Mouse (Mus musculus): ENCODE results near the gene Mvp. TPM values are rescaled to one million over a fixed set of nuclear protein-coding genes. Genes with fewer than 3 reads are reported as not detected.

Gene Mvp
- polyA plus RNA-seq, 1 experiment from 2014 or later: 2.8 TPM

- Histone ChIP-seq H3K36me3 (ENCODE audit: control insufficient read depth, insufficient read depth, low read length) (no peaks in the 10 kb centered on the region), H3K27ac (ENCODE audit: low read depth, low read length) (peak overlapping the region; percentile 47), H3K4me2 (peak overlapping the region; percentile 53), H3K4me3 (ENCODE audit: low read depth, low read length) (peak overlapping the region; percentile 23), H3K27me3 (ENCODE audit: control insufficient read depth, insufficient read depth, low read length) (peaks cover 22% of the 10 kb centered on the region), H3K9me3 (ENCODE audit: control insufficient read depth, low read length) (no peaks in the 10 kb centered on the region), H3K9ac (ENCODE audit: low read length) (peak overlapping the region; percentile 43; the same call in 1 of the 2 replicates), H3K4me1 (ENCODE audit: control insufficient read depth, insufficient read depth, low read length) (peaks cover 6% of the 10 kb centered on the region)
- ATAC-seq (ENCODE audit: low FRiP score) (peak; percentile 15; the same call in 1 of the 2 replicates), DNase-seq (ENCODE audit: low spot score, missing footprints) (peak; percentile 90)
- 5% methylated on average over 26 of the region's 26 CpGs for WGBS
Observed at GRCm38 (mm10) chr7:126950647-126951615, 63.5 kb downstream of the Mvp start.

GRCm38 (mm10) chr7:126949793-126950646 is 64.4 kb downstream of the Mvp start, which contains the start of gene Sez6l2:
Gene Sez6l2 (plus strand): TSS chr7:126950563.
- under 1% methylated on average over 42 of the region's 42 CpGs for WGBS
- H3K4me3 ChIP-seq (ENCODE audit: low read depth, low read length): peak within 1 kb of the TSS; percentile 23
- H3K9me3 ChIP-seq (ENCODE audit: control insufficient read depth, low read length): no peaks in the 10 kb centered on the region
- peaks cover 6% of the 10 kb centered on the region for H3K4me1 ChIP-seq (ENCODE audit: control insufficient read depth, insufficient read depth, low read length)
- no peaks in the 10 kb centered on the region for H3K36me3 ChIP-seq (ENCODE audit: control insufficient read depth, insufficient read depth, low read length)
- ATAC-seq (ENCODE audit: low FRiP score) (peak; percentile 87), DNase-seq (ENCODE audit: low spot score, missing footprints) (peak; percentile 99)
- H3K9ac ChIP-seq (ENCODE audit: low read length): peak within 1 kb of the TSS; percentile 43
- H3K27ac ChIP-seq (ENCODE audit: low read depth, low read length): peak within 1 kb of the TSS; percentile 47
- H3K4me2 ChIP-seq: peak within 1 kb of the TSS; percentile 53
- H3K27me3 ChIP-seq (ENCODE audit: control insufficient read depth, insufficient read depth, low read length): peaks cover 22% of the 10 kb centered on the region

DNA sequence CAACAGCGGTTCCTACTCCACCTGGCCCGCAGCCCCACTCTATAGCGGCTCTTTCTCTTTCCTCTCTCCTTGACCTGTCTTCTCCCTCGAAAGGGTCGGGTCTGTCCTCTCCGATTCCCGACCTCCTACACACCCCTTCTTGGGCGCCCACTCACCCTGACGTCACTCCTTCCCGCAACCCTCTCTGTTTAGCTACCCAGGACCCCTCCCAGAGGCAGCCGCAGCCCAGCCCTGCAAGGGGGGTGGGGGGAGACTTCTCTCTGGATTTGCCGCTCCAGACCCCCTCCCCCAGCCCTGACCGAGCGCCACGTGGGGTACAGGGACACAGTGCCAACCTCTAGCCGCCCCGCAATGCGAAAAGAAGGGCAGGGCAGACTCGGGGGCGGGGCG is 65.0 kb downstream of the Mvp start, which contains the start of gene Asphd1:
TSS of gene Asphd1 (minus strand) at position 180 of the 390 bp plus-strand sequence.
- no peak for DNase-seq (ENCODE audit: low spot score, missing footprints)

DNA sequence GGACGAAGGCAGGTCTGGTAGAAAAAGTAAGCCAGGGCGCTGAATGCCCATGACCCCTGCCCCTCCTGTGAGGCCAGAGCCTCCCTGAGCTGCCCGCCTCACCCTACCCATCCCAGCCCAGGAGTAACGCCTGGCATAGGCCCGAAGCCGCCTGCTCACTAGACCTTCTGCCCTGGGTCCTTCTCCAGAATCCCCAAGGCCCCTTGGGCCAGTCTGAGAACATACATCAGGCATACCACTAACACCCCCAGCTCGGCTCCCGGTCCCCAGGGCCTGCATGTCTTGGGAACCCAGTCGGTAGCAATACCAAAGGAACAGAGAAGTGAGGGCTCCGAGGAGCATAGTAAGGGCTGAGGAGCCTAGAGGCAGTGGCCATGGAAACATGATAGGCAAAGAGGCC is 65.8 kb downstream of the Mvp start:
- peak overlapping the region; percentile 10; the same call in 1 of the 2 replicates for H3K9ac ChIP-seq (ENCODE audit: low read length)
- H3K4me1 ChIP-seq (ENCODE audit: control insufficient read depth, insufficient read depth, low read length): peaks cover 6% of the 10 kb centered on the region
- H3K9me3 ChIP-seq (ENCODE audit: control insufficient read depth, low read length): no peaks in the 10 kb centered on the region
- 82% methylated on average over 10 of the region's 10 CpGs for WGBS
- peaks cover 22% of the 10 kb centered on the region for H3K27me3 ChIP-seq (ENCODE audit: control insufficient read depth, insufficient read depth, low read length)
- H3K27ac ChIP-seq (ENCODE audit: low read depth, low read length): no peak overlapping the region
- peaks cover 7% of the 10 kb centered on the region; the same call in 1 of the 2 replicates for H3K36me3 ChIP-seq (ENCODE audit: control insufficient read depth, insufficient read depth, low read length)
- no peak overlapping the region for H3K4me3 ChIP-seq (ENCODE audit: low read depth, low read length)
- peak overlapping the region; percentile 53 for H3K4me2 ChIP-seq
- DNase-seq (ENCODE audit: low spot score, missing footprints) (peak; percentile 82), ATAC-seq (ENCODE audit: low FRiP score) (no peak)

More for the DNA sequence above, 65.0 kb downstream of the Mvp start, which contains the start of gene Asphd1:
- ATAC-seq (ENCODE audit: low FRiP score): peak; percentile 66
- Histone ChIP-seq H3K9me3 (ENCODE audit: control insufficient read depth, low read length) (no peaks in the 10 kb centered on the region), H3K4me1 (ENCODE audit: control insufficient read depth, insufficient read depth, low read length) (peaks cover 6% of the 10 kb centered on the region), H3K27me3 (ENCODE audit: control insufficient read depth, insufficient read depth, low read length) (peaks cover 22% of the 10 kb centered on the region), H3K36me3 (ENCODE audit: control insufficient read depth, insufficient read depth, low read length) (0 out of 2 replicates have a peak, but pooled peaks cover 3% of the 10 kb centered on the region), H3K4me3 (ENCODE audit: low read depth, low read length) (peak within 1 kb of the TSS; percentile 23), H3K4me2 (peak within 1 kb of the TSS; percentile 53), H3K9ac (ENCODE audit: low read length) (peak within 1 kb of the TSS; percentile 43), H3K27ac (ENCODE audit: low read depth, low read length) (peak within 1 kb of the TSS; percentile 47)
- 2% methylated on average over 21 of the region's 21 CpGs for WGBS

DNA sequence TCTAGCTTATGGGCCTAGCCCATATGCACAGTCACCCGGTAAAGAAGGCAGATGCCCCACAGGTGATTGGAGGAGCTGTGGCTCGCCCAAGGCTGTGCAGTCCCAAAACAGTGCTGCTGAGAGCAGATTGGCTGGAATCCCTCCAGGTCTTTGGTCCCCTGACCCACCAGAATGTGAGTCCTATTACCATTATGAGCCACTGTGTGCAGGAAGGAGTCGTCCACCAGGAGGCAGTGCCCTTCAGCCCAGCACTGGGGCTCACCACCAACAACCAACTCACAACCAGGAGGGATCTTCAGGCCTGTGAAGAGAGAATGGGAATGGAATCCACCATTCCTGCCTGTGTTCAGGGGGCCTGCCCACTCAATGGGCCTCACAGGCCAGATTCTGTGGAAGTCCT is 67.9 kb downstream of the Mvp start:
- DNase-seq (ENCODE audit: low spot score, missing footprints): peak; percentile 84
- Histone ChIP-seq H3K4me1 (ENCODE audit: control insufficient read depth, insufficient read depth, low read length) (peaks cover 11% of the 10 kb centered on the region), H3K4me3 (ENCODE audit: low read depth, low read length) (no peak overlapping the region), H3K9me3 (ENCODE audit: control insufficient read depth, low read length) (no peaks in the 10 kb centered on the region), H3K9ac (ENCODE audit: low read length) (no peak overlapping the region), H3K27ac (ENCODE audit: low read depth, low read length) (no peak overlapping the region), H3K27me3 (ENCODE audit: control insufficient read depth, insufficient read depth, low read length) (peaks cover 16% of the 10 kb centered on the region), H3K4me2 (no peak overlapping the region), H3K36me3 (ENCODE audit: control insufficient read depth, insufficient read depth, low read length) (peaks cover 7% of the 10 kb centered on the region; the same call in 1 of the 2 replicates)
- ATAC-seq (ENCODE audit: low FRiP score): no peak
- 44% methylated on average over 3 of the region's 3 CpGs for WGBS

DNA sequence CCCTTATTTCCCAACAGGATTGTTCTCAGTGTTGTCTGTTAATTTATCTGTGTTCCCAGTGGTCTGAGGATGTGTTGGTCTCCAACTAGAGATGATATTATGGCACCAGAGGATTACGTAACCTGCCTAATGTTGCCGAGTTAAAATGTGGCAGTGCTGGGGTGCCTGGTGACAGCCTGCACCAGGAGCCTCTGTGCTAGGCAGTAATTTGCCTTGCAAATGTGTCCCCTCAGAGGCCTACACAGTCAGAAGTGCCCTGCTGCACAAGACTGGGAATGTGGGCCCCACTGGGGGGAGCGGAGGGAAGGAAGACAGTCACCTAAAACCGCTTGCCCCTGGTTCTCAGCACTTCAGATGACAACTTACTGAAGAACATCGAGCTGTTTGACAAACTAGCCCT is 72.6 kb downstream of the Mvp start:
- peak; percentile 56 for DNase-seq (ENCODE audit: low spot score, missing footprints)

GRCm38 (mm10) chr7:126941171-126941570 is 73.2 kb downstream of the Mvp start:
- H3K36me3 ChIP-seq (ENCODE audit: control insufficient read depth, insufficient read depth, low read length): peaks cover 15% of the 10 kb centered on the region; the same call in 1 of the 2 replicates
- peak; percentile 62 for DNase-seq (ENCODE audit: low spot score, missing footprints)
- no peak overlapping the region for H3K4me3 ChIP-seq (ENCODE audit: low read depth, low read length)
- no peaks in the 10 kb centered on the region for H3K9me3 ChIP-seq (ENCODE audit: control insufficient read depth, low read length)
- H3K27me3 ChIP-seq (ENCODE audit: control insufficient read depth, insufficient read depth, low read length): no peaks in the 10 kb centered on the region
- WGBS: 52% methylated on average over 6 of the region's 6 CpGs
- no peak overlapping the region for H3K27ac ChIP-seq (ENCODE audit: low read depth, low read length)
- no peak overlapping the region for H3K4me2 ChIP-seq
- no peak overlapping the region for H3K9ac ChIP-seq (ENCODE audit: low read length)
- H3K4me1 ChIP-seq (ENCODE audit: control insufficient read depth, insufficient read depth, low read length): peaks cover 7% of the 10 kb centered on the region; the same call in 1 of the 2 replicates
- ATAC-seq (ENCODE audit: low FRiP score): no peak

More for the DNA sequence above, 72.6 kb downstream of the Mvp start:
- Histone ChIP-seq H3K27ac (ENCODE audit: low read depth, low read length) (no peak overlapping the region), H3K27me3 (ENCODE audit: control insufficient read depth, insufficient read depth, low read length) (no peaks in the 10 kb centered on the region), H3K4me1 (ENCODE audit: control insufficient read depth, insufficient read depth, low read length) (peaks cover 7% of the 10 kb centered on the region; the same call in 1 of the 2 replicates), H3K36me3 (ENCODE audit: control insufficient read depth, insufficient read depth, low read length) (peaks cover 15% of the 10 kb centered on the region; the same call in 1 of the 2 replicates), H3K9ac (ENCODE audit: low read length) (no peak overlapping the region), H3K9me3 (ENCODE audit: control insufficient read depth, low read length) (no peaks in the 10 kb centered on the region), H3K4me3 (ENCODE audit: low read depth, low read length) (no peak overlapping the region), H3K4me2 (no peak overlapping the region)
- ATAC-seq (ENCODE audit: low FRiP score): 0 out of 2 replicates have a peak, but pooled peaks have one; percentile 30
- WGBS: 64% methylated on average over 5 of the region's 5 CpGs
